Mouse (Mus musculus): Measurements from ENCODE around the gene Fbxl7. TPM values are rescaled to one million over a fixed set of nuclear protein-coding genes. Genes with fewer than 3 reads are reported as not detected.

The Fbxl7 gene
- total and polyA plus RNA-seq, 3 experiments = 0.05 TPM; not detected in 2

- Histone ChIP-seq H3K27me3 (ENCODE audit: insufficient read depth, low read length) (no peaks in the 10 kb centered on the region), H3K36me3 (replicated peaks) (no peaks in the 10 kb centered on the region), H3K4me1 (ENCODE audit: insufficient read depth, low read depth, low read length) (no peaks in the 10 kb centered on the region), H3K4me3 (ENCODE audit: low read depth, low read length) (no peak overlapping the region), H3K9me3 (replicated peaks) (no peaks in the 10 kb centered on the region)
- DNase-seq (ENCODE audit: low spot score) (no peak), ATAC-seq (ENCODE audit: extremely low read depth, insufficient number of reproducible peaks, low FRiP score, poor library complexity, severe bottlenecking) (no peak)
- TF ChIP-seq CTCF (IDR thresholded peaks at IDR 0.05; ENCODE audit: low read depth, low read length) = no peak
- TF ChIP-seq GATA1 (IDR thresholded peaks at IDR 0.05; ENCODE audit: borderline replicate concordance, low read length) = no peak
- no peak for TF ChIP-seq GATA2 (IDR thresholded peaks at IDR 0.05; ENCODE audit: borderline replicate concordance, low read depth, low read length)
- no peak for TF ChIP-seq POLR2AphosphoS5 (IDR thresholded peaks at IDR 0.05; ENCODE audit: insufficient replicate concordance, low read depth, low read length)
- TF ChIP-seq TAL1 (conservative IDR thresholded peaks at IDR 0.05; ENCODE audit: low read depth, low read length) = no peak
Observed at GRCm38 (mm10) chr15:26799457-26800021, 95.8 kb downstream of the Fbxl7 start.

GRCm38 (mm10) chr15:26795937-26796336 lies 99.4 kb downstream of the Fbxl7 start:
- ATAC-seq (ENCODE audit: extremely low read depth, insufficient number of reproducible peaks, low FRiP score, poor library complexity, severe bottlenecking) (no peak), DNase-seq (ENCODE audit: low spot score) (no peak)
- H3K4me1 ChIP-seq (ENCODE audit: insufficient read depth, low read depth, low read length) = no peaks in the 10 kb centered on the region

GRCm38 (mm10) chr15:26795518-26795917 lies 99.9 kb downstream of the Fbxl7 start:
- TF ChIP-seq POLR2AphosphoS5 (IDR thresholded peaks at IDR 0.05; ENCODE audit: insufficient replicate concordance, low read depth, low read length) = no peak
- TF ChIP-seq CTCF (IDR thresholded peaks at IDR 0.05; ENCODE audit: low read depth, low read length) = no peak
- no peak for TF ChIP-seq TAL1 (conservative IDR thresholded peaks at IDR 0.05; ENCODE audit: low read depth, low read length)
- TF ChIP-seq GATA2 (IDR thresholded peaks at IDR 0.05; ENCODE audit: borderline replicate concordance, low read depth, low read length) = no peak
- TF ChIP-seq GATA1 (IDR thresholded peaks at IDR 0.05; ENCODE audit: borderline replicate concordance, low read length) = no peak
- Histone ChIP-seq H3K4me3 (ENCODE audit: low read depth, low read length) (no peak overlapping the region), H3K36me3 (replicated peaks) (no peaks in the 10 kb centered on the region), H3K27me3 (ENCODE audit: insufficient read depth, low read length) (no peaks in the 10 kb centered on the region), H3K4me1 (ENCODE audit: insufficient read depth, low read depth, low read length) (no peaks in the 10 kb centered on the region), H3K9me3 (replicated peaks) (no peaks in the 10 kb centered on the region)
- ATAC-seq (ENCODE audit: extremely low read depth, insufficient number of reproducible peaks, low FRiP score, poor library complexity, severe bottlenecking) (no peak), DNase-seq (ENCODE audit: low spot score) (no peak)

More at GRCm38 (mm10) chr15:26795937-26796336, 99.4 kb downstream of the Fbxl7 start:
- no peak overlapping the region for H3K4me3 ChIP-seq (ENCODE audit: low read depth, low read length)
- no peaks in the 10 kb centered on the region for H3K9me3 ChIP-seq (replicated peaks)
- H3K27me3 ChIP-seq (ENCODE audit: insufficient read depth, low read length) = no peaks in the 10 kb centered on the region
- no peaks in the 10 kb centered on the region for H3K36me3 ChIP-seq (replicated peaks)
- TF ChIP-seq GATA2 (IDR thresholded peaks at IDR 0.05; ENCODE audit: borderline replicate concordance, low read depth, low read length) = no peak
- no peak for TF ChIP-seq POLR2AphosphoS5 (IDR thresholded peaks at IDR 0.05; ENCODE audit: insufficient replicate concordance, low read depth, low read length)
- no peak for TF ChIP-seq CTCF (IDR thresholded peaks at IDR 0.05; ENCODE audit: low read depth, low read length)
- no peak for TF ChIP-seq TAL1 (conservative IDR thresholded peaks at IDR 0.05; ENCODE audit: low read depth, low read length)
- no peak for TF ChIP-seq GATA1 (IDR thresholded peaks at IDR 0.05; ENCODE audit: borderline replicate concordance, low read length)

GRCm38 (mm10) chr15:26787148-26787547 lies 108.2 kb downstream of the Fbxl7 start:
- TF ChIP-seq POLR2AphosphoS5 (IDR thresholded peaks at IDR 0.05; ENCODE audit: insufficient replicate concordance, low read depth, low read length) = no peak
- no peak for TF ChIP-seq GATA2 (IDR thresholded peaks at IDR 0.05; ENCODE audit: borderline replicate concordance, low read depth, low read length)
- TF ChIP-seq CTCF (IDR thresholded peaks at IDR 0.05; ENCODE audit: low read depth, low read length) = no peak
- Histone ChIP-seq H3K9me3 (replicated peaks) (no peaks in the 10 kb centered on the region), H3K27me3 (ENCODE audit: insufficient read depth, low read length) (no peaks in the 10 kb centered on the region), H3K4me3 (ENCODE audit: low read depth, low read length) (no peak overlapping the region), H3K36me3 (replicated peaks) (no peaks in the 10 kb centered on the region), H3K4me1 (ENCODE audit: insufficient read depth, low read depth, low read length) (no peaks in the 10 kb centered on the region)
- ATAC-seq (ENCODE audit: extremely low read depth, insufficient number of reproducible peaks, low FRiP score, poor library complexity, severe bottlenecking) (no peak), DNase-seq (ENCODE audit: low spot score) (no peak)

GRCm38 (mm10) chr15:26780557-26780956 lies 114.8 kb downstream of the Fbxl7 start:
- H3K36me3 ChIP-seq (replicated peaks) = no peaks in the 10 kb centered on the region
- H3K9me3 ChIP-seq (replicated peaks) = no peaks in the 10 kb centered on the region
- ATAC-seq (ENCODE audit: extremely low read depth, insufficient number of reproducible peaks, low FRiP score, poor library complexity, severe bottlenecking) = no peak
- no peaks in the 10 kb centered on the region for H3K27me3 ChIP-seq (ENCODE audit: insufficient read depth, low read length)
- DNase-seq (ENCODE audit: low spot score) = no peak
- no peak overlapping the region for H3K4me3 ChIP-seq (ENCODE audit: low read depth, low read length)
- TF ChIP-seq GATA1 (IDR thresholded peaks at IDR 0.05; ENCODE audit: borderline replicate concordance, low read length) (no peak), TAL1 (conservative IDR thresholded peaks at IDR 0.05; ENCODE audit: low read depth, low read length) (no peak), POLR2AphosphoS5 (IDR thresholded peaks at IDR 0.05; ENCODE audit: insufficient replicate concordance, low read depth, low read length) (no peak), CTCF (IDR thresholded peaks at IDR 0.05; ENCODE audit: low read depth, low read length) (no peak), GATA2 (IDR thresholded peaks at IDR 0.05; ENCODE audit: borderline replicate concordance, low read depth, low read length) (no peak)
- no peaks in the 10 kb centered on the region for H3K4me1 ChIP-seq (ENCODE audit: insufficient read depth, low read depth, low read length)

- H3K27me3 ChIP-seq (ENCODE audit: insufficient read depth, low read length) = no peaks in the 10 kb centered on the region
- TF ChIP-seq GATA1 (IDR thresholded peaks at IDR 0.05; ENCODE audit: borderline replicate concordance, low read length) = no peak
- no peak for TF ChIP-seq POLR2AphosphoS5 (IDR thresholded peaks at IDR 0.05; ENCODE audit: insufficient replicate concordance, low read depth, low read length)
- TF ChIP-seq TAL1 (conservative IDR thresholded peaks at IDR 0.05; ENCODE audit: low read depth, low read length) = no peak
- TF ChIP-seq CTCF (IDR thresholded peaks at IDR 0.05; ENCODE audit: low read depth, low read length) = no peak
- no peak for TF ChIP-seq GATA2 (IDR thresholded peaks at IDR 0.05; ENCODE audit: borderline replicate concordance, low read depth, low read length)
- DNase-seq (ENCODE audit: low spot score) (no peak), ATAC-seq (ENCODE audit: extremely low read depth, insufficient number of reproducible peaks, low FRiP score, poor library complexity, severe bottlenecking) (no peak)
- H3K4me1 ChIP-seq (ENCODE audit: insufficient read depth, low read depth, low read length) = no peaks in the 10 kb centered on the region
- no peak overlapping the region for H3K4me3 ChIP-seq (ENCODE audit: low read depth, low read length)
- H3K36me3 ChIP-seq (replicated peaks) = no peaks in the 10 kb centered on the region
- H3K9me3 ChIP-seq (replicated peaks) = no peaks in the 10 kb centered on the region
Observed at GRCm38 (mm10) chr15:26779129-26779528, 116.3 kb downstream of the Fbxl7 start.

Measured in G1E (cell line).